Comparison of ENCODE assay signal across 37 mouse cellular contexts in the genomic region with DNA sequence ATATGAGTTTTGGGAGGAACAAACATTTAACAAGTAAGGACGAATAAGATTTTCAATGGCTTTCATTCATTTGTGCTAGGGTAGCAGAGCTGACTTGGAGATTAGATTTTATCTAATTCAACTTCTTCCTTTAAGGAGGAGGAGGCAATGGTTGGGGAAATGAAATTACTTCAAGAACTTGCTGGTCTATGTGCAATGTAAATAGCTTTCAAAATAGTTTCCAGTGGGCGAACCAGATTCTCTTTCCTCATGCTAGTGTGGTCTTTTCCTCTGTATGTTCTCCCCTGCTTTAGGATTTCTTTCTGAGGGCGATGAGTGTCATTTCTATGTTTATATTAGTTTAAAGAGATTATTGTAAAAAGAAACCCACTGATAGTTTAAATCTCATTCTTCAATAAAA. TPM values are rescaled to one million over a fixed set of nuclear protein-coding genes. Genes with fewer than 3 reads are reported as not detected.
"Had no signal": no experiment of that assay in that cellular context is flagged by ENCODE, and none has a peak within 500 bp of the region (broad histone marks: within the 10 kb centered on the region; RNA-seq: fewer than 3 reads in every experiment).

No protein-coding gene starts in this region.

- H3K27me3 ChIP-seq: limb, embryonic 12.5 days; limb, embryonic 13.5 days; limb, embryonic 15.5 days; liver, embryonic 12.5 days; liver, embryonic 13.5 days; liver, embryonic 15.5 days; lung, embryonic 15.5 days; megakaryocyte, embryonic 14.5 days; midbrain, embryonic 12.5 days; midbrain, embryonic 13.5 days; midbrain, embryonic 15.5 days had no signal

- H3K9me3 ChIP-seq: limb, embryonic 10.5 days; limb, embryonic 12.5 days; limb, embryonic 13.5 days; limb, embryonic 15.5 days; liver, embryonic 12.5 days; liver, embryonic 15.5 days; lung, embryonic 15.5 days; megakaryocyte, embryonic 14.5 days; midbrain, embryonic 10.5 days; midbrain, embryonic 12.5 days; midbrain, embryonic 13.5 days; midbrain, embryonic 15.5 days had no signal

- H3K4me2 ChIP-seq: limb, embryonic 12.5 days; limb, embryonic 13.5 days; limb, embryonic 15.5 days; liver, embryonic 11.5 days; liver, embryonic 12.5 days; liver, embryonic 13.5 days; liver, embryonic 15.5 days; lung, embryonic 14.5 days; lung, embryonic 15.5 days; midbrain, embryonic 11.5 days; midbrain, embryonic 12.5 days; midbrain, embryonic 13.5 days; midbrain, embryonic 15.5 days had no signal

- H3K9ac ChIP-seq: limb, embryonic 12.5 days; limb, embryonic 13.5 days; limb, embryonic 15.5 days; liver, embryonic 12.5 days; liver, embryonic 13.5 days; liver, embryonic 14.5 days; liver, embryonic 15.5 days; liver, postnatal 0 days; lung, embryonic 14.5 days; lung, embryonic 15.5 days; midbrain, embryonic 12.5 days; midbrain, embryonic 13.5 days; midbrain, embryonic 15.5 days had no signal

- H3K4me3 ChIP-seq: limb, embryonic 10.5 days; limb, embryonic 12.5 days; limb, embryonic 13.5 days; limb, embryonic 15.5 days; liver, embryonic 12.5 days; liver, embryonic 13.5 days; liver, embryonic 15.5 days; lung, embryonic 15.5 days; megakaryocyte, embryonic 14.5 days; midbrain, embryonic 10.5 days; midbrain, embryonic 12.5 days; midbrain, embryonic 13.5 days; midbrain, embryonic 15.5 days; myocyte had no signal

- ATAC-seq: liver, embryonic 12.5 days; liver, postnatal 0 days; lung, postnatal 0 days; midbrain, embryonic 13.5 days; midbrain, embryonic 15.5 days; midbrain, embryonic 16.5 days had no signal

- DNase-seq: left cerebral cortex, postnatal 4 days; liver; liver, embryonic 13.5 days; liver, postnatal 0 days; lung, adult 18-20 months; lung, adult 2 months; lung, embryonic 14.5 days; lung, postnatal 10 days; lung, postnatal 14 days; lung, postnatal 36 days; lung, postnatal 4 days; midbrain, embryonic 14.5 days had no signal

- H3K4me1 ChIP-seq: limb, embryonic 10.5 days; limb, embryonic 12.5 days; limb, embryonic 13.5 days; limb, embryonic 15.5 days; liver, embryonic 12.5 days; liver, embryonic 13.5 days; liver, embryonic 15.5 days; lung, embryonic 15.5 days; megakaryocyte, embryonic 14.5 days; midbrain, embryonic 10.5 days; midbrain, embryonic 12.5 days; midbrain, embryonic 13.5 days; midbrain, embryonic 15.5 days had no signal

- H3K27ac ChIP-seq: limb, embryonic 10.5 days; limb, embryonic 12.5 days; limb, embryonic 13.5 days; limb, embryonic 15.5 days; liver, embryonic 12.5 days; liver, embryonic 13.5 days; liver, embryonic 14.5 days; liver, embryonic 15.5 days; lung, embryonic 15.5 days; macrophage; midbrain, embryonic 10.5 days; midbrain, embryonic 12.5 days; midbrain, embryonic 13.5 days; midbrain, embryonic 15.5 days had no signal

- H3K36me3 ChIP-seq: limb, embryonic 10.5 days; limb, embryonic 12.5 days; limb, embryonic 13.5 days; limb, embryonic 15.5 days; liver, embryonic 12.5 days; liver, embryonic 13.5 days; liver, embryonic 15.5 days; lung, embryonic 15.5 days; midbrain, embryonic 10.5 days; midbrain, embryonic 12.5 days; midbrain, embryonic 13.5 days; midbrain, embryonic 15.5 days had no signal

RNA-seq across cellular contexts. Expression of a gene that starts 45.7 kb away (rescaled TPM):
- polyA plus RNA-seq: limb, embryonic 10.5 days; limb, embryonic 11.5 days; limb, embryonic 12.5 days; limb, embryonic 13.5 days; limb, embryonic 14.5 days; limb, embryonic 15.5 days; liver, adult 2 months; liver, embryonic 11.5 days; liver, embryonic 12.5 days; liver, embryonic 13.5 days; liver, embryonic 14.5 days; liver, embryonic 15.5 days; liver, embryonic 16.5 days; liver, postnatal 0 days; lung, adult 2 months; lung, embryonic 14.5 days; lung, embryonic 15.5 days; lung, embryonic 16.5 days; lung, postnatal 0 days; macrophage; midbrain, embryonic 10.5 days; midbrain, embryonic 11.5 days; midbrain, embryonic 12.5 days; midbrain, embryonic 13.5 days; midbrain, embryonic 14.5 days; midbrain, embryonic 15.5 days; midbrain, embryonic 16.5 days; midbrain, postnatal 0 days had no signal
